Mouse (Mus musculus) intestine, postnatal 0 days (tissue): Measurements from ENCODE around the gene Znhit3. TPM values are rescaled to one million over a fixed set of nuclear protein-coding genes. Genes with fewer than 3 reads are reported as not detected.

ENCODE experiments used
- ATAC-seq: fragments of 200-750 bp; cut with Nextera tagmentation; 2 replicates; pipeline ENCODE4 v1.8.0; 2017; ENCODE audit warnings: mild to moderate bottlenecking, moderate TSS enrichment, moderate library complexity
- H3K27ac ChIP-seq: fragments of 300-500 bp; sonication (generic); 2 replicates; pipeline ENCODE4 v1.5.1; 2014; ENCODE audit warnings: mild to moderate bottlenecking, low read depth, low read length, moderate library complexity
- H3K27me3 ChIP-seq: fragments of 300-500 bp; sonication (generic); replicated peaks from 2 replicates; pipeline ENCODE4 v1.6.1; 2014; ENCODE audit warnings: low read length, mixed read lengths; ENCODE audit not compliant: control insufficient read depth, insufficient read depth
- H3K36me3 ChIP-seq: fragments of 300-500 bp; sonication (generic); 2 replicates; pipeline ENCODE4 v1.6.1; 2014; ENCODE audit warnings: mild to moderate bottlenecking, moderate library complexity; ENCODE audit not compliant: control insufficient read depth, insufficient read depth
- H3K4me1 ChIP-seq: fragments of 300-500 bp; sonication (generic); replicated peaks from 2 replicates; pipeline ENCODE4 v1.6.1; 2014; ENCODE audit warnings: antibody characterized with exemption, low read length, mixed read lengths; ENCODE audit not compliant: control insufficient read depth, insufficient read depth
- H3K4me2 ChIP-seq: fragments of 300-500 bp; sonication (generic); replicated peaks from 2 replicates; pipeline ENCODE4 v1.6.1; 2014; ENCODE audit warnings: low read depth, mild to moderate bottlenecking, moderate library complexity
- H3K4me3 ChIP-seq: fragments of 300-500 bp; sonication (generic); 2 replicates; pipeline ENCODE4 v1.5.1; 2014; ENCODE audit warnings: low read depth, low read length
- H3K9ac ChIP-seq: fragments of 300-500 bp; sonication (generic); 2 replicates; pipeline ENCODE4 v1.6.1; 2014; ENCODE audit warnings: mild to moderate bottlenecking, low read depth, low read length
- H3K9me3 ChIP-seq: fragments of 300-500 bp; sonication (generic); 2 replicates; pipeline ENCODE4 v1.6.1; 2016; ENCODE audit warnings: mixed run types; ENCODE audit not compliant: control insufficient read depth
- CTCF ChIP-seq: sonication (generic); IDR thresholded peaks from 2 replicates; pipeline ENCODE4 v1.5.1; 2016; ENCODE audit warnings: low read depth, mild to moderate bottlenecking, control low read depth, antibody characterized with exemption, moderate library complexity
- WGBS: fragments of 180-500 bp; shearing (Covaris S2); extraction: QIAGEN DNeasy Blood & Tissue Kit; methylation state at CpG from one replicate; pipeline ENCODE4 v1.1.7; 2014; 5-methylcytosine and 5-hydroxymethylcytosine counted together
- polyA plus RNA-seq: library from polyadenylated mRNA; unstranded; fragments of >200 nt; fragmentation: Nextera tagmentation; extraction: Ambion mirVana; gene quantifications from 2 replicates; pipeline ENCODE4 v1.2.1, GENCODE M21; 2015

Gene Znhit3
- polyA plus RNA-seq, 1 experiment from 2014 or later, result 22.6 TPM

GRCm38 (mm10) chr11:84919276-84919675, 3.1 kb upstream of the Znhit3 start:
- H3K36me3 ChIP-seq, result 0 out of 2 replicates have a peak, but pooled peaks cover 3% of the 10 kb centered on the region
- peak; percentile 68 for TF ChIP-seq CTCF
- WGBS, result 33% methylated on average over 3 of the region's 3 CpGs
- no peak for ATAC-seq
- H3K9me3 ChIP-seq, result no peaks in the 10 kb centered on the region
- H3K4me1 ChIP-seq, result peaks cover 3% of the 10 kb centered on the region; the same call in 1 of the 2 replicates
- no peak overlapping the region for H3K4me3 ChIP-seq
- H3K27me3 ChIP-seq, result no peaks in the 10 kb centered on the region
- no peak overlapping the region for H3K4me2 ChIP-seq
- no peak overlapping the region for H3K27ac ChIP-seq
- no peak overlapping the region for H3K9ac ChIP-seq

- Histone ChIP-seq H3K27ac (no peak overlapping the region), H3K9ac (no peak overlapping the region), H3K4me2 (peak overlapping the region; percentile 43), H3K9me3 (no peaks in the 10 kb centered on the region), H3K27me3 (no peaks in the 10 kb centered on the region), H3K4me1 (peaks cover 3% of the 10 kb centered on the region; the same call in 1 of the 2 replicates), H3K36me3 (peaks cover 9% of the 10 kb centered on the region; the same call in 1 of the 2 replicates), H3K4me3 (no peak overlapping the region)
- peak; percentile 67; the same call in 1 of the 2 replicates for ATAC-seq
- 5% methylated on average over 16 of the region's 16 CpGs for WGBS
- peak; percentile 95 for TF ChIP-seq CTCF
Measured at GRCm38 (mm10) chr11:84918425-84918824, 2.3 kb upstream of the Znhit3 start.

GRCm38 (mm10) chr11:84916703-84917300, 636 bp upstream of the Znhit3 start:
- no peak for TF ChIP-seq CTCF
- H3K4me3 ChIP-seq, result peak overlapping the region; percentile 89
- H3K9me3 ChIP-seq, result no peaks in the 10 kb centered on the region
- WGBS, result 63% methylated on average over 7 of the region's 7 CpGs
- no peak overlapping the region for H3K27ac ChIP-seq
- peak overlapping the region; percentile 79 for H3K4me2 ChIP-seq
- ATAC-seq, result no peak
- H3K9ac ChIP-seq, result no peak overlapping the region
- H3K27me3 ChIP-seq, result no peaks in the 10 kb centered on the region
- H3K4me1 ChIP-seq, result peaks cover 3% of the 10 kb centered on the region; the same call in 1 of the 2 replicates
- peaks cover 20% of the 10 kb centered on the region; the same call in 1 of the 2 replicates for H3K36me3 ChIP-seq

GRCm38 (mm10) chr11:84914673-84915072, 1.5 kb downstream of the Znhit3 start:
- TF ChIP-seq CTCF, result peak; percentile 21; the same call in 1 of the 2 replicates
- no peak overlapping the region for H3K4me2 ChIP-seq
- H3K9me3 ChIP-seq, result no peaks in the 10 kb centered on the region
- no peak overlapping the region for H3K4me3 ChIP-seq
- H3K27ac ChIP-seq, result no peak overlapping the region
- peaks cover 3% of the 10 kb centered on the region; the same call in 1 of the 2 replicates for H3K4me1 ChIP-seq
- H3K9ac ChIP-seq, result no peak overlapping the region
- WGBS, result 78% methylated on average over 5 of the region's 5 CpGs
- H3K27me3 ChIP-seq, result no peaks in the 10 kb centered on the region
- no peak for ATAC-seq
- H3K36me3 ChIP-seq, result peaks cover 39% of the 10 kb centered on the region

- H3K4me2 ChIP-seq, result no peak overlapping the region
- no peak overlapping the region for H3K27ac ChIP-seq
- H3K9me3 ChIP-seq, result no peaks in the 10 kb centered on the region
- 78% methylated on average over 4 of the region's 4 CpGs for WGBS
- TF ChIP-seq CTCF, result no peak
- no peak overlapping the region for H3K4me3 ChIP-seq
- no peaks in the 10 kb centered on the region for H3K4me1 ChIP-seq
- H3K36me3 ChIP-seq, result peaks cover 68% of the 10 kb centered on the region
- H3K9ac ChIP-seq, result no peak overlapping the region
- ATAC-seq, result no peak
- H3K27me3 ChIP-seq, result no peaks in the 10 kb centered on the region
Measured at GRCm38 (mm10) chr11:84910411-84910810, 5.8 kb downstream of the Znhit3 start.

GRCm38 (mm10) chr11:84908480-84908879, 7.7 kb downstream of the Znhit3 start:
- Histone ChIP-seq H3K27ac (no peak overlapping the region), H3K4me2 (no peak overlapping the region), H3K4me1 (no peaks in the 10 kb centered on the region), H3K9ac (no peak overlapping the region), H3K4me3 (no peak overlapping the region), H3K9me3 (no peaks in the 10 kb centered on the region), H3K27me3 (no peaks in the 10 kb centered on the region), H3K36me3 (peaks cover 78% of the 10 kb centered on the region)
- 91% methylated on average over 6 of the region's 6 CpGs for WGBS
- no peak for ATAC-seq
- TF ChIP-seq CTCF, result no peak
